Mouse (Mus musculus): ENCODE measurements around the gene Gatb. TPM values are rescaled to one million over a fixed set of nuclear protein-coding genes. Genes with fewer than 3 reads are reported as not detected.
A peak's percentile ranks its signal among the peaks of the same experiment; 100 is the strongest.

Gene Gatb
- total and polyA plus RNA-seq, 3 experiments: 8.4 to 23.3 (median 19.5) TPM

DNA sequence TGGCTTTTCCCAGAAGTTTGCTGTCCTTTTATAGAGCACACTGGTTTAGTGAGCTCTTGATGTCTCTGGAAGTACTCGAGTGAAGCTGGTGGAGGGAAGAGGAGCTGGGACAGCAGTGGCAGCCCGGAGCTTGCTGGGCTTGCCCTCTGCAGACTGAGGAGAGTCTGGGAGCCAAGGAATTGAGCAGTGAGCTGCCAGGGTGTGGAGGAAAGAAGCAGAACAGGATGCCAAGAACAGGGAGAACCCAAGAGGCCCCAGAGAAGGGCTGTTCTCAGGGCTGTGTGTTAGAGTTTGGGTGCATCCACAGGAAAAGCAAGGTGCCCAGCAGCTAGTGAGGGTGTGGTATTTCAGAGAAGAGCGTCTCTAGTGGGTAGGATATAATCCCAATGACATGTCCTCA, 67.8 kb downstream of the Gatb start:
- Histone ChIP-seq H3K4me3 (ENCODE audit: low read depth, low read length) (no peak overlapping the region), H3K9me3 (replicated peaks) (no peaks in the 10 kb centered on the region), H3K36me3 (replicated peaks) (peaks cover 62% of the 10 kb centered on the region), H3K27me3 (ENCODE audit: insufficient read depth, low read length) (no peaks in the 10 kb centered on the region), H3K4me1 (ENCODE audit: insufficient read depth, low read depth, low read length) (peaks cover 10% of the 10 kb centered on the region)
- no peak for DNase-seq (ENCODE audit: low spot score)
- no peak for ATAC-seq (ENCODE audit: extremely low read depth, insufficient number of reproducible peaks, low FRiP score, poor library complexity, severe bottlenecking)
- no peak for TF ChIP-seq CTCF (IDR thresholded peaks at IDR 0.05; ENCODE audit: low read depth, low read length)
- TF ChIP-seq GATA1 (IDR thresholded peaks at IDR 0.05; ENCODE audit: borderline replicate concordance, low read length): no peak
- TF ChIP-seq GATA2 (IDR thresholded peaks at IDR 0.05; ENCODE audit: borderline replicate concordance, low read depth, low read length): no peak
- TF ChIP-seq POLR2AphosphoS5 (IDR thresholded peaks at IDR 0.05; ENCODE audit: insufficient replicate concordance, low read depth, low read length): no peak
- TF ChIP-seq TAL1 (conservative IDR thresholded peaks at IDR 0.05; ENCODE audit: low read depth, low read length): no peak

DNA sequence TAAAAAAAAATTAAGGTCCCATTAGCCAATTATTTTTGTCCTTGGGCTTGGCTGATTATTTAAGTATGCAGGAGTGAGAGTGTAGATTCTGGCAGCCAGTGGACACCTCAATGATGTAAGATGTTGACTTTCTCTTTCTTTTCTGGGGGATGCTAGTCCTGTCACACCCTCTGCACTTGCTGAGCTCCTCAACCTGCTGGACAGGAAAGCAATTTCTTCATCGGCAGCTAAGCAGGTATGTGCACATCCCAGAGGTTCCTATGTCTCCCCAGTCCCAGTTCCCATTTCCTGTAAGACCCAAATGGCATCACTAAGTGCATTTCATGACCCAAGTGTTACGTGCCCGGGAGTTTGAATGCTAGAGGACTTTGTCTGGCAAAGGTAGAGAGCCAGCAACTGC, 70.9 kb downstream of the Gatb start:
- no peak for TF ChIP-seq CTCF (IDR thresholded peaks at IDR 0.05; ENCODE audit: low read depth, low read length)
- no peak for TF ChIP-seq GATA1 (IDR thresholded peaks at IDR 0.05; ENCODE audit: borderline replicate concordance, low read length)
- ATAC-seq (ENCODE audit: extremely low read depth, insufficient number of reproducible peaks, low FRiP score, poor library complexity, severe bottlenecking): no peak
- 0 out of 2 replicates have a peak, but pooled peaks cover 4% of the 10 kb centered on the region for H3K4me1 ChIP-seq (ENCODE audit: insufficient read depth, low read depth, low read length)
- H3K4me3 ChIP-seq (ENCODE audit: low read depth, low read length): no peak overlapping the region
- DNase-seq (ENCODE audit: low spot score): no peak
- peaks cover 52% of the 10 kb centered on the region for H3K36me3 ChIP-seq (replicated peaks)
- H3K27me3 ChIP-seq (ENCODE audit: insufficient read depth, low read length): no peaks in the 10 kb centered on the region
- no peaks in the 10 kb centered on the region for H3K9me3 ChIP-seq (replicated peaks)

DNA sequence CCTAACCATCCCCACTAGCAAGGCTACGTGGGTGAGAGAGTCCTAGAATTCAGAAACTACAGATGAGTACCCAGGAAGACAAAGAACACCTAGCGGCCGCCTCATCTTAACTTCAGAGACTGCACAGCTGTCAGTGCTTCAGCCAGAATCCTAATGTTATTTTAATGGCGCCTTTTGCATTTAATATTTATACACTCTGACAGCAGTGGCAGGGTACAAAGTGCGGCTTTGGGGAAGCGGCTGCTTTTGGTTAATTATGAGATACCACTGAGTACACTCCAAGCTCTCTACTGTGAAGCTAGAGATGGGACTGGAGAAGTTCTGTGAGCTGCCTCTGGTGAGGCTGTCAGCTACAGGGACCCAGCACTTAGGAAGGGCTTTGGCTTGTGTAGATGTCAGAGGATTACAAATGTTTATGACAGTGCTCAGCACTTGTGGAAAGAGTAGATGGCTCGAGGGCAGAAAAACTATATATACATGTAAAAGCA, 71.6 kb downstream of the Gatb start:
- Histone ChIP-seq H3K4me1 (ENCODE audit: insufficient read depth, low read depth, low read length) (0 out of 2 replicates have a peak, but pooled peaks cover 4% of the 10 kb centered on the region), H3K36me3 (replicated peaks) (peaks cover 49% of the 10 kb centered on the region), H3K9me3 (replicated peaks) (no peaks in the 10 kb centered on the region), H3K4me3 (ENCODE audit: low read depth, low read length) (no peak overlapping the region), H3K27me3 (ENCODE audit: insufficient read depth, low read length) (no peaks in the 10 kb centered on the region)
- ATAC-seq (ENCODE audit: extremely low read depth, insufficient number of reproducible peaks, low FRiP score, poor library complexity, severe bottlenecking) (no peak), DNase-seq (ENCODE audit: low spot score) (no peak)
- TF ChIP-seq POLR2AphosphoS5 (IDR thresholded peaks at IDR 0.05; ENCODE audit: insufficient replicate concordance, low read depth, low read length) (no peak), TAL1 (conservative IDR thresholded peaks at IDR 0.05; ENCODE audit: low read depth, low read length) (no peak), CTCF (IDR thresholded peaks at IDR 0.05; ENCODE audit: low read depth, low read length) (no peak), GATA1 (IDR thresholded peaks at IDR 0.05; ENCODE audit: borderline replicate concordance, low read length) (no peak)

DNA sequence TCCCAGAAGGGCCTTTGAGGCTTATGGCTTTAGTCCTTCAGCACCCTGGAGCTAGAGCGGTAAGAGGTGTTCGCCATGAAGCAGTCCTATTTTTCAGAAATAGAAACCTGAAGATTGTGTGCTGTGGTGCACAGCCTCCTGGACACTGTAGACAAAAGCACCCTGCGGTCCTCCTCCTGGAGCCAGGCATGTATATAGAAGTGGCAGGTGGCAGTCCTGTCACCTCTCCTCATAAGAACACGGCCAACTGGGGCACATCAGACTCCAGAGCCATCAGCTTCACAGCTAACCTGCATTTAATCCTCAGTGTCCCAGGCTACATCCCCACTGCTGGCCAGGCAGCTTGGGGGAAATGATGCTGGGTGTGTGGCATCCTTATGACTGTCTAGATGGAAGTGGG, 75.3 kb downstream of the Gatb start:
- no peaks in the 10 kb centered on the region for H3K9me3 ChIP-seq (replicated peaks)
- H3K4me1 ChIP-seq (ENCODE audit: insufficient read depth, low read depth, low read length): peaks cover 18% of the 10 kb centered on the region
- DNase-seq (ENCODE audit: low spot score): no peak
- H3K36me3 ChIP-seq (replicated peaks): peaks cover 69% of the 10 kb centered on the region
- no peaks in the 10 kb centered on the region for H3K27me3 ChIP-seq (ENCODE audit: insufficient read depth, low read length)
- no peak for TF ChIP-seq POLR2AphosphoS5 (IDR thresholded peaks at IDR 0.05; ENCODE audit: insufficient replicate concordance, low read depth, low read length)
- TF ChIP-seq CTCF (IDR thresholded peaks at IDR 0.05; ENCODE audit: low read depth, low read length): no peak
- TF ChIP-seq TAL1 (conservative IDR thresholded peaks at IDR 0.05; ENCODE audit: low read depth, low read length): no peak
- no peak for TF ChIP-seq GATA1 (IDR thresholded peaks at IDR 0.05; ENCODE audit: borderline replicate concordance, low read length)
- TF ChIP-seq GATA2 (IDR thresholded peaks at IDR 0.05; ENCODE audit: borderline replicate concordance, low read depth, low read length): no peak
- no peak for ATAC-seq (ENCODE audit: extremely low read depth, insufficient number of reproducible peaks, low FRiP score, poor library complexity, severe bottlenecking)
- no peak overlapping the region for H3K4me3 ChIP-seq (ENCODE audit: low read depth, low read length)

DNA sequence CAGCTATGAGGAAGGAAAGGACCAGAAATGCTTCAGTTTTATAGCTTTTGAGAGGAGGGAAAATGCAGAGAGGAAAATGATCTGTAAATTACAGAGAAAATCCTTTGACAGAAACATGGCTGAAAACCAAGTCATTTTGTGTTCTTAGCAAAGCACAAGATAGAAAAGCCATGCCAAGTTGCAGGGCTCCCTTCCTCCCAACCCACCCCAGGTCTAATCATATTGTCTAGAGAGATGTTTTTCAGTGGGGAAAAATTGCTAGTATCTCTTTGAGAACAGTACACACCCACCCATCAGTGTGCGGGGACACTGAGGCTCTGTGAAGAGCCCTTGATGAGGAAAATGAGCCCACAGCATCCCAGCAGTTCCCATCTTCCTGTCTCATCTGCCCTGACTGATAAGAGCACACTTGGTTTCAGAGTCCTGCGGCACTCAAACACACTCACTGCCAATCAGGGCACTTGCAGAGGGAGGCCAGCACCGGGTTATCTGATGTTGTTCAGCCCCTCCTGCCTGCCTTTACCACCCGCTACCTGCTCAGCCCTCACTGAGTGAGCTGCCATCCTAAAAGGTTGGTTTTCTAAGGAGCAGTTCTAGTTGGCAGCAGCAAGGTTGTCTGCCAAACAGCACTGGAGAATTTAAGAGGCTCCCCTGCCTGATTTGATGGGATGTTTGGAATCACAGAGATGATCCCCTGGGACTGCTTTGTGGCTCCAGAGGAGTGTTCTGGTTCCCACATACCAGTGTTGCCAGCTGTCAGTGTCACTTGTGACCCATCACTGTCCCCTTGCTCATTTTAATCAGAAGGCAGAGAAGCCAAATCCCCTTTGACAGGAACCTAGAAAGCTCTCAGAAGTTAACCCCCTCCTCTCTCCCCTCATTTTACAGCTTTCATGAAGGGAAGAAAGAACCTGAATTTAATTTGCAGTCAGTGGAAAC, 79.1 kb downstream of the Gatb start:
- Histone ChIP-seq H3K9me3 (replicated peaks) (no peaks in the 10 kb centered on the region), H3K36me3 (replicated peaks) (peaks cover 53% of the 10 kb centered on the region), H3K27me3 (ENCODE audit: insufficient read depth, low read length) (no peaks in the 10 kb centered on the region), H3K4me3 (ENCODE audit: low read depth, low read length) (no peak overlapping the region), H3K4me1 (ENCODE audit: insufficient read depth, low read depth, low read length) (peaks cover 19% of the 10 kb centered on the region)
- ATAC-seq (ENCODE audit: extremely low read depth, insufficient number of reproducible peaks, low FRiP score, poor library complexity, severe bottlenecking) (peak; percentile 34), DNase-seq (ENCODE audit: low spot score) (no peak)
- TF ChIP-seq GATA2 (IDR thresholded peaks at IDR 0.05; ENCODE audit: borderline replicate concordance, low read depth, low read length) (no peak), POLR2AphosphoS5 (IDR thresholded peaks at IDR 0.05; ENCODE audit: insufficient replicate concordance, low read depth, low read length) (no peak), GATA1 (IDR thresholded peaks at IDR 0.05; ENCODE audit: borderline replicate concordance, low read length) (no peak), CTCF (IDR thresholded peaks at IDR 0.05; ENCODE audit: low read depth, low read length) (no peak), TAL1 (conservative IDR thresholded peaks at IDR 0.05; ENCODE audit: low read depth, low read length) (no peak)

DNA sequence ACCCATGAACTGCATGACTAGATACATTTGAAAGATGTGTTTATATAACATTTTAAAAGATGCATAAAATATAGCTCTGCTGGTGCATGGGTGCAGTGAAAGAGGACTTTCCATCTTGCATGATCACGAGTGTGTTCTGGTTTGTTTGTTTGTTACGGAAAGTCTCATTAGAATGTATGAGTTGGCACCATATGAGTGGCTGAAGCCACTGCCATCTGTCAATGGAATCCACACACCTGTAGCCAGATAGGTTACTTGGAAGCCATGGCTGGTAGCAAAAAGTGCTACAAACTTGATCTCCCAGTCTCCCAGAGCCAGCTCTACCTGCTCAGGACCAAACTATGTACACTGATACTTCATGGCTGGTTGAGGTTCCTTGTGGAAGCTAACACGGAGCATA, 81.6 kb downstream of the Gatb start:
- Histone ChIP-seq H3K9me3 (replicated peaks) (no peaks in the 10 kb centered on the region), H3K4me3 (ENCODE audit: low read depth, low read length) (no peak overlapping the region), H3K4me1 (ENCODE audit: insufficient read depth, low read depth, low read length) (peaks cover 17% of the 10 kb centered on the region), H3K36me3 (replicated peaks) (peaks cover 37% of the 10 kb centered on the region), H3K27me3 (ENCODE audit: insufficient read depth, low read length) (peaks cover 10% of the 10 kb centered on the region; the same call in 1 of the 2 replicates)
- TF ChIP-seq TAL1 (conservative IDR thresholded peaks at IDR 0.05; ENCODE audit: low read depth, low read length): no peak
- no peak for TF ChIP-seq CTCF (IDR thresholded peaks at IDR 0.05; ENCODE audit: low read depth, low read length)
- no peak for TF ChIP-seq GATA2 (IDR thresholded peaks at IDR 0.05; ENCODE audit: borderline replicate concordance, low read depth, low read length)
- TF ChIP-seq GATA1 (IDR thresholded peaks at IDR 0.05; ENCODE audit: borderline replicate concordance, low read length): no peak
- TF ChIP-seq POLR2AphosphoS5 (IDR thresholded peaks at IDR 0.05; ENCODE audit: insufficient replicate concordance, low read depth, low read length): no peak
- ATAC-seq (ENCODE audit: extremely low read depth, insufficient number of reproducible peaks, low FRiP score, poor library complexity, severe bottlenecking) (no peak), DNase-seq (ENCODE audit: low spot score) (no peak)
